Mouse (Mus musculus): Measurements from ENCODE around the gene Wdr63.

GRCm38 (mm10) chr3:146010751-146011150, 97.2 kb downstream of the Wdr63 start:
- TF ChIP-seq POLR2A (IDR thresholded peaks at IDR 0.05; ENCODE audit: borderline replicate concordance, extremely low read depth, low read depth, low read length) (no peak), CTCF (IDR thresholded peaks at IDR 0.05; ENCODE audit: insufficient read depth, low read length) (no peak)
